Mouse (Mus musculus): ENCODE measurements around the gene Cacna2d1.

- no peak for TF ChIP-seq POLR2A (IDR thresholded peaks at IDR 0.05; ENCODE audit: borderline replicate concordance, insufficient read depth, low read length)
- TF ChIP-seq CTCF (IDR thresholded peaks at IDR 0.05; ENCODE audit: borderline replicate concordance, insufficient read depth, low read depth, low read length), result no peak
Measured at GRCm38 (mm10) chr5:16035259-16035658, 100.8 kb downstream of the Cacna2d1 start.
